Mouse (Mus musculus) adrenal gland, postnatal 0 days (tissue): Measurements from ENCODE around the gene Gm30737. TPM values are rescaled to one million over a fixed set of nuclear protein-coding genes. Genes with fewer than 3 reads are reported as not detected.

ENCODE experiments used
- polyA plus RNA-seq: library from polyadenylated mRNA; unstranded; fragments of >200 nt; fragmentation: Nextera tagmentation; extraction: Ambion mirVana; gene quantifications from 2 replicates; pipeline ENCODE4 v1.2.1, GENCODE M21; 2015

Gene Gm30737
- polyA plus RNA-seq: not detected in 2 replicates

GRCm38 (mm10) chrY:14400410-14400809, at the start of gene Gm30737:
Gene Gm30737, plus strand, starts transcription at chrY:14400710.

